Mouse (Mus musculus) ovary, postnatal 14 days (tissue): Measurements from ENCODE around the gene Tekt3.

ENCODE experiments used
- DNase-seq: peaks from one replicate; pipeline ENCODE4 v3.0.0; 2022; ENCODE audit warnings: low spot score

Tekt3 gene

GRCm38 (mm10) chr11:63061446-63061845 is at the start of gene Tekt3:
Gene Tekt3 (plus strand): TSS chr11:63061654.
- DNase-seq, result no peak

- DNase-seq, result no peak
Measured at GRCm38 (mm10) chr11:63017327-63018082, 43.9 kb upstream of the Tekt3 start.

DNA sequence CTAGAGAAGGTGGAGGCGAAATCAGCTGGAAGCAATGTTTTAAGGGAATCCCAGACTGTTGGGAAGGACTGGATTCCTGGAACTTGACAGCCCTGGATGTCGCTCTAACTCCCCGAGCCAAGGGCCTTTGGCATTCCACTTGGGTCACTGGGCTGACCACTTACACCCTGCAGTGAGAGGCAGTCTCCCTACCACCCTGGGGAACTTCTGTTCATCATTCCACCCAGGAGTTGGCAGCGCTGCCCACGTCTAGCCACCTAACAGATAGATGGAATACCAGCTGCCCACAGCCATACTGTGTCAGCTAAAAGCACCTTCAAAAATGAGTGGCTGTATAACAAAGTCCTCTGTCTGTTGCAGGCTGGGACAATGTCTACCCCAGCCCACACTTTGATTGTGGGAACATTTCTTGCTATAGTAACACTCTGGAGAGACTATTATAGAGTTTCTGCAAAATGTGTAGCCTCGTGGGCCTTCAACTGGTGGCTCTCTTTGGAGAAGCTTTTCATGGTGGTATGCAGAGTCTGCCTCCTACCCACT is 43.3 kb upstream of the Tekt3 start:
- DNase-seq, result no peak

GRCm38 (mm10) chr11:63020633-63021032 is 40.8 kb upstream of the Tekt3 start:
- no peak for DNase-seq

DNA sequence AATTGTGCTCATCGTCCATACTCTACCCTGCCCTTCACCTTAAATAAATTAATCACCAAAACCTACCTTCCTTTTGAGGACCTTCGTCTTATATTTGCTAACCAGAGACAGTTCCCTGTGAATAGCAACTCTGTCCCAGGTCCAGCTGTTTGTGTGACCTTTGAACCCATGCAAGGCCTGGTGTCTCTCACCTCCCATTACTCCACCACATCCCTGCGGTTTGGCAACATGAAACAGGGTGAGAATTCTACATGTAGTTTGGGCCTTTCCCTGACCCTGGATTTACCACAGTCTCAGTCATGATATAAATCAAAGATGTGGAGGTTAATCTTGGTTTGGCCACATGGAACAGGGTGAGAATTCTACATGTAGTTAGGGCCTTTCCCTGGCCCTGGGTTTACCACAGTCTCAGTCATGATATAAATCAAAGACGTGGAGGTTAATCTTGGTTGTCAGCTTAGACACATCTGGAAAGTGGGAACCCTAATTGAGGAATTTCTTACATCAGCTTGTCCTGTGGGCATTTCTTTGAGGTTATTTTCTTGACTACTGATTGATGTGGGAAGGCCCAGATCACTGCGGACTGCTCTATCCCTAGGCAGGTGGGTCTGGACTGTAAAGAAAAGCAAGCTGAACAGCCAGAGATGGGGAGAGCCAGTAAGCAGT is 40.2 kb upstream of the Tekt3 start:
- no peak for DNase-seq

DNA sequence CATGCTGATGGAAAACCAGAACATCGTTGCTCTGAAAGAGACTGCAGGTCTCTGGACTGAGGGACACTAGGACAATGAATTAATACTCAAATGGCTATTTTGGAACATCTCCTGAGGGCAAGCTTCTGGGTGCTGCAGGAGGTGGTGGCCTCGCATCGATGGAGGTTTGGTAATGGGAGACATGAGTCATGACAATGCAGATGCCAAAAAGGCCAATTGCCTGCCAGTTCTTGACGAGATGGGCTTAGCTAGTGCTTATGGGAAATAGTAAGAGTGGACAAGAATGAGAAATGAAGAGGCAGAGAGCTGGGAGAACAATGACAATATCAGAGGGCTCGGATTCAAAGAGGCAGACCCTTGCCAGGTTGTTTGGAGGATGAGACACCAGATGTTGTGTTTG is 38.0 kb upstream of the Tekt3 start:
- no peak for DNase-seq

DNA sequence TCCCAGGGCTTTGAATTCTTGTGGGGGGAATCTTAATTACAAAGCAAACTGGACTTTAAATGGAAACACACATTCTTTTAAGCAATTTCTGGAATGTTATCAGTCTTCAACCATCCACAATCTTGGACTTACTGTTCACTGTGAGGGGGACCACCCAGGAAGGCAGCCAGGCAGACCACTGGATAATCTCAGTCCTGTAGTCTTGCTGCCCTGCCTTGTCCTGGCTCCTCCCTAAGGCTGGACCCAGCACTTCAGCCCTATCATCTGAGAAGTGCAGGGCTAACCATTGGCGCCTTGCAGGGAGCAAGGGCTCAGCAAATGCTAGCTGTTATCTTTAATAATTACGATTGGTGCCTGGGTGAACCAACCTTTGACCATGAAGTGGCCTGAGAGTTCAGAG is 37.3 kb upstream of the Tekt3 start:
- DNase-seq, result no peak

GRCm38 (mm10) chr11:63025476-63025875 is 36.0 kb upstream of the Tekt3 start:
- no peak for DNase-seq

- peak; percentile 24 for DNase-seq
Measured at GRCm38 (mm10) chr11:63026651-63027141, 34.8 kb upstream of the Tekt3 start.

- DNase-seq, result no peak
Measured at GRCm38 (mm10) chr11:63028131-63028530, 33.3 kb upstream of the Tekt3 start.

GRCm38 (mm10) chr11:63029148-63029714 is 32.2 kb upstream of the Tekt3 start:
- DNase-seq, result no peak

DNA sequence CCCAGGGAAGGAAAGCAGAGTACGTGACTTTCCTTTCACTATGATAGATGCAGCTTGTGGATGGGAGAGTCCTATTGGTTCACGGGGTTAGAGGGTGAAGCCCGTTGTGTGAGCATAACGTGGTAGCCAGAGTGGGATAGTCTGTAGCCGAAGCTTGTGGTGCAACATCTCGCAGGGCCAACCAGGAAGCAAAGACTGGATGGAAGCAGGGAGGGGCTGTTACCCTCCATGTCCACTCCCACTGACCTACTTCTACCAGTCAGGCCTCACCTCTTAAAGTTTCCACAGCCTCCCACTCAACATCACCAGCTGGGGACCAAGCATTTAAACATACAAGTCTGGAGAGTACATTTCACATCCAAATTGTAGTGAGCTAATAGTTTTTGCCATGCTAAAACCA is 31.7 kb upstream of the Tekt3 start:
- no peak for DNase-seq

- no peak for DNase-seq
Measured at GRCm38 (mm10) chr11:63035420-63036211, 25.8 kb upstream of the Tekt3 start.

DNA sequence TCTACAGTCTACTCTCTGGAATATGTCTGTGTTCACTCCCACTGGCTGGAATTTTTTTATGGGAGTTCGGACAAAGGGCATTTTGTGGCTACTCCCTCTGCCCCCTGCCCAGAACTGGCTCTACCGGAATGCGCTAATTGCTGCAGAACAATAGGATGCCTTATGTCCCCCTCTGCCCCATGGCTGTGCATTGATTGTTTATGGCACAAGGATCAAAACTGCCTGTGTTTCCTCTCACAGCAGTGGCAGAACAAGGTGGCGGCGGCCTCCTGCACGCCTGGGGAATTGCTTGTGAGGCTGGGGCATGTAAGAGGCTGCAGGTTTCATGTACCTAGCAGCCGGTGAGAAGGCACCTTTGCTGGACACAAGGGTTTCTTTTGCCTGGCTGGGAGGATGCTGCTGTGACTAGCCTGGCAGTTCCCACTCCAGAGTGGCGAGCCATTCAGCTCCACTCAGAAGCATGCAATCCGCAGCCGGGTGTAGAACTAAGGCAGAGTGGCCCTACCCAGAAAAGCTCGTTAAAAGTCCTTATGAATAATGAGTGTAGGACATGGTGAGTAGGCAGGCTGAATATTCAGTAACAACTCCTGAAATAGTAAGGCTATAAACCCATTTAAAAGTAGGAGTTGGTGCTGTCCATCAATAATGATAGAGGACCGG is 21.3 kb upstream of the Tekt3 start:
- DNase-seq, result no peak

- no peak for DNase-seq
Measured at GRCm38 (mm10) chr11:63045771-63046170, 15.7 kb upstream of the Tekt3 start.

GRCm38 (mm10) chr11:63046380-63046779 is 15.1 kb upstream of the Tekt3 start:
- DNase-seq, result no peak

DNA sequence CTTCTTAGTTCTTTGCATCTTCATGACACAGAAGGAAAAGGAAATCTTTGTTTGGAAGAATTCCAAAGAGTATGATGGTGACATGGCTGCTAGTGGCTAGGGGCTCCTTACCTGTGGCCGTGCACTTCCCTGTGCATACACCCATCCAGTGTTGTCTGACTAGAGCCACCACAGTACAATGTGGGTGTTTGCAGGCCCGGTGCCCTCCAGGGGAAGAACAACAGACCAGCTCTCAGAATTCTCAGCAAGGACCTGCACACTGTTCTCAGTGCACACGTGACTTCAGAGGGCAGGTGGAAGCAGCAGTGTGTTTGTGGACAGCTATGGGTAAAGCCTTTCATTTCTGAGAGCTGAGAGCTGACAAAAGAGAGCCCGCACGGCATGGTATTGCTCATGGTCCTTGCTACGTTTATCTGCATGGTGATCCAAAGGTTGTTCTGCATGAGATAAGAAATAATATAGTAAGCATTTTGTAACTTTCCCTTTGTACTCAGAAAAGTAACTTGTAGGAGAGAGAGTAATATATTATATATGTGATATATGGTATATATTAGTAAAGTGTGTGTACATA is 11.0 kb upstream of the Tekt3 start:
- no peak for DNase-seq

DNA sequence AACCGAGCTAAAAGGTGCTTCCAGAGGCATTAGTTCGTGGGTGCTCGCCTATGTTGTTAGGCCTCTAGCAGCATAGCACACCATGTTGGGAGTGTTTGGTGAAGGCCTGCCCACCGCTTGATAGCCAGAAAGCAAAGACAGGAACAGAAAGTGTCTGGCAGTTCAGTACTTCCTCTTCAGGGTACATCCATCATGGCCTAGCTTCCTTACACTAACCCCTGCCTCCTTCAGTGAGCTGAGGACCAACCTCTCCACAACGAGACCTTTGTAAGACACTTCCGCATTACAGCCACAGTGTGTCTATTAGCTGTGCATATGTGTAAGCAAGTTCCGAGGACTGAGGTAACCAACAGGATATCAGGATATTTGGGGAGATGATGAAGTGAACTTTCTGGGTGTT is 10.4 kb upstream of the Tekt3 start:
- DNase-seq, result no peak

DNA sequence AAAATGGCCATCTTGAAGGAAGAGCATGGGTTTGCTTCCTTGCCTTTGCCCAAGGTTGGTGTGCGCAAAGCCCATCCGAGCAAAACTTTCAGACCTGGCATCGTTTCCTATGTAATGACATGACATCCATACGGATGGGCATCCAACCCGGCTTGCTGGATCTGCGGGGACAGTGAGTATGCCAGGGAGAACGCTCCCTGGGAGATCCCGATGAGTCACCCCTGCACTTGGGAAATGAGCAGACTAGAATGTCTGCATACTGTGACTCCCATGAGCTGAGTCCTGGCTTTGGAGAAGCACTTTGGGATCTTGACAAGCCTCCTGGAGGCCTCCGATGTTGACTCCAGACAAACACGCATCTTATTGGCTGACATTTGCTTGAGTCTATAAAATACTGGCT is 9.5 kb upstream of the Tekt3 start:
- no peak for DNase-seq

GRCm38 (mm10) chr11:63055596-63055995 is 5.9 kb upstream of the Tekt3 start:
- DNase-seq, result no peak

DNA sequence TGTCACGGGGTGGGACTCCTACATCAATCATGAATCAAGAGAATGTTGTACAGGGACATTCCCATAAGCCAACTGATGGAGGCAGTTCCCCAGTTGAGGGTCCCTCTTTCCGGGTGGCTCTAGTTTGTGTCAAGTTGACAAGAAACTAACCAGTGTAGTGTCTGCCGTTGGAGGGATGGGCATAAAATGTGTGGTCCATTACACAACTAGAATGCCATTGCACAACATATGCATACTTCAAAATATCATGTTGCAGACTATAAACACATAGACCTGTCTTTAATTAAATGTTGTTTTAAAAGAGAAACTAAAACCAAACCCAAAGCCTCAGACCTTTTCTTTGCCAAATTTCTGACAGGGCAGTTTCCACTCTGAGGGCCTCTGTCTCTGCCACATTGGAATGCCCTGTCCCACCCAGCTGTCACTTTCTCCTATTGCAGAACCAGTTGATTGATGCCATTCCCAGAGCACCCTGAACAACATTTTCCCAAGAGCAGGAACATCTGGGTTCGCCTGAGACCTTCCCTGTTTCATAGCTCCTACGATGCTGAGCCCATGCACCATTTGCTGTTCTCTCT is 3.0 kb upstream of the Tekt3 start:
- DNase-seq, result no peak
